Mouse (Mus musculus): ENCODE results near the gene Creb3. TPM values are rescaled to one million over a fixed set of nuclear protein-coding genes. Genes with fewer than 3 reads are reported as not detected.

Gene Creb3
- total RNA-seq, 2 experiments from 2014 or later: 38.4 to 52.4 TPM

Other genes with a start within 250 kb of the Creb3 start
- 10 to 100 TPM; 50.5 to 53.9 TPM for gene Rusc2, start 180.4 kb upstream of the Creb3 start, total RNA-seq (2021)
- under 1 TPM in 1 of 2 experiments, not detected in 1; 0.26 TPM for gene Fam166b, start 133.2 kb upstream of the Creb3 start, total RNA-seq (2021)
- 10 to 100 TPM; 30.8 to 32.7 TPM for gene Tesk1, start 120.4 kb upstream of the Creb3 start, total RNA-seq (2021)
- 1 to 10 TPM in 1 of 2 experiments, under 1 TPM in 1; 0.82 to 4.7 TPM for gene Cd72, start 107.7 kb upstream of the Creb3 start, total RNA-seq (2021)
- gene Sit1, start 78.6 kb upstream of the Creb3 start, total RNA-seq (2021): 1 to 10 TPM in 1 of 2 experiments, not detected in 1; 1.1 TPM
- 10 to 100 TPM; 29.2 to 31.7 TPM for gene Ccdc107, start 69.4 kb upstream of the Creb3 start, total RNA-seq (2021)
- gene Arhgef39, start 62.6 kb upstream of the Creb3 start, total RNA-seq (2021): under 1 TPM in 1 of 2 experiments, not detected in 1; 0.64 TPM
- gene Car9, start 55.4 kb upstream of the Creb3 start, total RNA-seq (2021): under 1 TPM in 1 of 2 experiments, not detected in 1; 0.36 TPM
- gene Tpm2, start 38.6 kb upstream of the Creb3 start, total RNA-seq (2021): 10 to 100 TPM; 32.1 to 35.2 TPM
- gene Tln1, start 359 bp downstream of the Creb3 start, total RNA-seq (2021): 100 to 1,000 TPM in 1 of 2 experiments, 10 to 100 TPM in 1; 98.2 to 111 TPM
- 10 to 100 TPM; 24.3 to 27.9 TPM for gene Rgp1, start 16.4 kb downstream of the Creb3 start, total RNA-seq (2021)
- gene Gba2, start 16.5 kb downstream of the Creb3 start, total RNA-seq (2021): 10 to 100 TPM in 1 of 2 experiments, 1 to 10 TPM in 1; 9.3 to 10.8 TPM
- under 1 TPM in 1 of 2 experiments, not detected in 1; 0.54 TPM for gene Msmp, start 22.2 kb downstream of the Creb3 start, total RNA-seq (2021)
- gene Npr2, start 69.6 kb downstream of the Creb3 start, total RNA-seq (2021): 10 to 100 TPM; 39.7 to 42.1 TPM
- gene Spag8, start 91.3 kb downstream of the Creb3 start, total RNA-seq (2021): not detected
- gene Hint2, start 94.1 kb downstream of the Creb3 start, total RNA-seq (2021): 100 to 1,000 TPM; 163 to 173 TPM
- gene Tmem8b, start 106.6 kb downstream of the Creb3 start, total RNA-seq (2021): 10 to 100 TPM; 20.0 to 21.0 TPM
- gene Fam221b, start 106.8 kb downstream of the Creb3 start, total RNA-seq (2021): under 1 TPM; 0.15 to 0.28 TPM
- gene Olfr70, start 138.5 kb downstream of the Creb3 start, total RNA-seq (2021): not detected
- not detected for gene Olfr71, start 147.9 kb downstream of the Creb3 start, total RNA-seq (2021)
- gene Hrct1, start 164.9 kb downstream of the Creb3 start, total RNA-seq (2021): 1 to 10 TPM; 4.2 to 4.9 TPM
- gene Spaar, start 167.7 kb downstream of the Creb3 start, total RNA-seq (2021): 1 to 10 TPM; 3.4 to 4.5 TPM
- gene Olfr159, start 208.7 kb downstream of the Creb3 start, total RNA-seq (2021): not detected